ENCODE assay signal across 8 mouse cellular contexts in genomic region chr7:63938066-63938913, GRCm38 (mm10). TPM values are rescaled to one million over a fixed set of nuclear protein-coding genes. Genes with fewer than 3 reads are reported as not detected.
DNase-seq lines count a peak whose midpoint lies in the region; ATAC-seq and TF ChIP-seq lines count a peak whose summit lies in the region.

No protein-coding gene starts in this region.

- TF ChIP-seq CTCF in testis, adult 2 months (IDR thresholded peaks at IDR 0.05; ENCODE audit: control insufficient read depth, insufficient read depth, insufficient replicate concordance, low read depth, low read length) = no peak

- DNase-seq in testis, postnatal 14 days (ENCODE audit: low spot score) = no peak
- peak; percentile 70 to 81 for DNase-seq in gastrocnemius, postnatal 4 days (ENCODE audit: low spot score in 2 of 2)
- DNase-seq in limb, embryonic 14.5 days (ENCODE audit: low spot score) = no peak

- H3K9ac ChIP-seq in limb, embryonic 14.5 days (ENCODE audit: low read depth, low read length, severe bottlenecking) = peak overlapping the region; percentile 79
- H3K9ac ChIP-seq in neural tube, embryonic 12.5 days = peak overlapping the region; percentile 97

- H3K4me1 ChIP-seq in erythroblast, embryonic 14.5 days (ENCODE audit: control insufficient read depth) = peaks cover 86% of the 10 kb centered on the region
- peaks cover 24% of the 10 kb centered on the region for H3K4me1 ChIP-seq in testis, adult 2 months (ENCODE audit: control insufficient read depth, insufficient read depth, low read length)
- H3K4me1 ChIP-seq in limb, embryonic 14.5 days (ENCODE audit: control insufficient read depth, insufficient read depth, low read length) = peaks cover 19% of the 10 kb centered on the region; the same call in 1 of the 2 replicates
- H3K4me1 ChIP-seq in neural tube, embryonic 12.5 days = peaks cover 29% of the 10 kb centered on the region

- no peaks in the 10 kb centered on the region for H3K9me3 ChIP-seq in erythroblast, embryonic 14.5 days (ENCODE audit: control insufficient read depth, low read length)
- H3K9me3 ChIP-seq in limb, embryonic 14.5 days (ENCODE audit: control insufficient read depth, low read length) = no peaks in the 10 kb centered on the region
- H3K9me3 ChIP-seq in neural tube, embryonic 12.5 days = no peaks in the 10 kb centered on the region

- H3K27ac ChIP-seq in testis, adult 2 months (ENCODE audit: control insufficient read depth, insufficient read depth, low read depth, low read length) = peak overlapping the region; percentile 82
- H3K27ac ChIP-seq in limb, embryonic 14.5 days (replicated peaks; ENCODE audit: low read depth, low read length) = peak overlapping the region; percentile 90
- H3K27ac ChIP-seq in neural tube, embryonic 12.5 days = peak overlapping the region; percentile 94

- H3K27me3 ChIP-seq in erythroblast, embryonic 14.5 days (ENCODE audit: control insufficient read depth) = no peaks in the 10 kb centered on the region
- H3K27me3 ChIP-seq in testis, adult 2 months (ENCODE audit: control insufficient read depth, insufficient read depth, low read length) = no peaks in the 10 kb centered on the region
- no peaks in the 10 kb centered on the region for H3K27me3 ChIP-seq in limb, embryonic 14.5 days (ENCODE audit: control insufficient read depth, insufficient read depth, low read length)
- no peaks in the 10 kb centered on the region for H3K27me3 ChIP-seq in neural tube, embryonic 12.5 days (replicated peaks)

- TF ChIP-seq POLR2A in testis, adult 2 months (IDR thresholded peaks at IDR 0.05; ENCODE audit: control insufficient read depth, low read depth, low read length) = no peak; the same call in 1 of the 2 replicates
- no peak for TF ChIP-seq POLR2A in limb, embryonic 14.5 days (IDR thresholded peaks at IDR 0.05; ENCODE audit: borderline replicate concordance, extremely low read depth, insufficient read depth, insufficient read length)

- no peak for ATAC-seq in erythroblast, adult 5-6 weeks (replicated peaks; ENCODE audit: low FRiP score, poor library complexity, severe bottlenecking)
- peak; percentile 41; the same call in 1 of the 2 replicates for ATAC-seq in limb, embryonic 14.5 days (ENCODE audit: low FRiP score, low read depth)
- peak; percentile 70 for ATAC-seq in neural tube, embryonic 12.5 days (ENCODE audit: low FRiP score, low read depth)
- no peak; the same call in 1 of the 2 replicates for ATAC-seq in monocyte, adult 5-6 weeks (replicated peaks; ENCODE audit: insufficient number of reproducible peaks, low FRiP score, low TSS enrichment, poor library complexity, severe bottlenecking)

- H3K36me3 ChIP-seq in erythroblast, embryonic 14.5 days (ENCODE audit: control insufficient read depth) = peaks cover 14% of the 10 kb centered on the region
- no peaks in the 10 kb centered on the region for H3K36me3 ChIP-seq in testis, adult 2 months (ENCODE audit: control insufficient read depth, insufficient read depth, low read length)
- H3K36me3 ChIP-seq in limb, embryonic 14.5 days (ENCODE audit: control insufficient read depth, insufficient read depth, low read length) = no peaks in the 10 kb centered on the region
- H3K36me3 ChIP-seq in neural tube, embryonic 12.5 days = no peaks in the 10 kb centered on the region

- H3K4me3 ChIP-seq in erythroblast, embryonic 14.5 days (replicated peaks) = peak overlapping the region; percentile 76
- peak overlapping the region; percentile 88 for H3K4me3 ChIP-seq in testis, adult 2 months (ENCODE audit: control insufficient read depth, low read depth, low read length)
- H3K4me3 ChIP-seq in limb, embryonic 14.5 days (replicated peaks; ENCODE audit: low read length) = peak overlapping the region; percentile 77
- H3K4me3 ChIP-seq in neural tube, embryonic 12.5 days = peak overlapping the region; percentile 94

- H3K4me2 ChIP-seq in limb, embryonic 14.5 days (replicated peaks; ENCODE audit: low read depth, low read length, severe bottlenecking) = peak overlapping the region; percentile 94
- peak overlapping the region; percentile 89 for H3K4me2 ChIP-seq in neural tube, embryonic 12.5 days (replicated peaks)

- WGBS in limb, embryonic 14.5 days = under 1% methylated on average over 70 of the region's 121 CpGs
- under 1% methylated on average over 116 of the region's 121 CpGs for WGBS in neural tube, embryonic 12.5 days

RNA-seq across cellular contexts. Expression of gene Klf13, which starts 0.4 kb away (rescaled TPM):
- 8.8 and 11.3 TPM in 2 replicates for polyA plus RNA-seq in erythroblast, embryonic 14.5 days (2012)
- total RNA-seq in erythroblast, adult 5-6 weeks (2015; ENCODE audit: low replicate concordance) = 29.4 and 32.6 TPM in 2 replicates
- total RNA-seq in erythroblast, adult 5-6 weeks (2017; ENCODE audit: low replicate concordance) = 16.7 and 36.9 TPM in 2 replicates
- 2.8 and 3.8 TPM in 2 replicates for polyA plus RNA-seq in testis, adult 2 months (2012; rRNA removed)
- 10 to 100 TPM; 41.3 to 46.0 TPM for total RNA-seq in gastrocnemius, postnatal 4 days (2021)
- polyA plus RNA-seq in limb, embryonic 14.5 days (2012; rRNA removed) = 9.9 and 12.3 TPM in 2 replicates
- 27.0 and 28.0 TPM in 2 replicates for polyA plus RNA-seq in limb, embryonic 14.5 days (2014; fragmentation: Nextera tagmentation; extraction: Ambion mirVana)
- polyA plus RNA-seq in neural tube, embryonic 12.5 days (2016; fragmentation: Nextera tagmentation; extraction: Ambion mirVana) = 34.0 and 34.5 TPM in 2 replicates
- 106 to 183 TPM (median 115 TPM) in 3 replicates for total RNA-seq in monocyte, adult 5-6 weeks (2017)

RNA-seq across cellular contexts. Expression of gene E030018B13Rik, which starts 21.6 kb away (rescaled TPM):
- not detected in 2 replicates for polyA plus RNA-seq in erythroblast, embryonic 14.5 days (2012)
- not detected in 2 replicates for total RNA-seq in erythroblast, adult 5-6 weeks (2015; ENCODE audit: low replicate concordance)
- not detected in 2 replicates for total RNA-seq in erythroblast, adult 5-6 weeks (2017; ENCODE audit: low replicate concordance)
- 0.11 TPM in 1 of 2 replicates, not detected in the other for polyA plus RNA-seq in testis, adult 2 months (2012; rRNA removed)
- total RNA-seq in gastrocnemius, postnatal 4 days (2021) = not detected
- polyA plus RNA-seq in limb, embryonic 14.5 days (2012; rRNA removed) = not detected in 2 replicates
- not detected in 2 replicates for polyA plus RNA-seq in limb, embryonic 14.5 days (2014; fragmentation: Nextera tagmentation; extraction: Ambion mirVana)
- 0.19 TPM in 1 of 2 replicates, not detected in the other for polyA plus RNA-seq in neural tube, embryonic 12.5 days (2016; fragmentation: Nextera tagmentation; extraction: Ambion mirVana)
- 0.58 TPM in 1 of 3 replicates, not detected in the others for total RNA-seq in monocyte, adult 5-6 weeks (2017)

Comparison
In these comparisons a context has a peak if more than half of its experiments do, and no peak if none do; other contexts are left out.
1. ATAC-seq: peak in limb, embryonic 14.5 days (single experiment) and neural tube, embryonic 12.5 days (single experiment); none in erythroblast, adult 5-6 weeks (single experiment) and monocyte, adult 5-6 weeks (single experiment).
2. DNase-seq: peak in gastrocnemius, postnatal 4 days (2 of 2); none in testis, postnatal 14 days (single experiment) and limb, embryonic 14.5 days (single experiment).
3. Peak in every context shown above with its lines, with median percentiles within 50 percentile points of each other: H3K4me3 ChIP-seq and H3K27ac ChIP-seq.